Mouse (Mus musculus): Measurements from ENCODE around the gene Gm45716. TPM values are rescaled to one million over a fixed set of nuclear protein-coding genes. Genes with fewer than 3 reads are reported as not detected.

Gene Gm45716
- polyA plus RNA-seq, 1 experiment, result 4.9 TPM

DNA sequence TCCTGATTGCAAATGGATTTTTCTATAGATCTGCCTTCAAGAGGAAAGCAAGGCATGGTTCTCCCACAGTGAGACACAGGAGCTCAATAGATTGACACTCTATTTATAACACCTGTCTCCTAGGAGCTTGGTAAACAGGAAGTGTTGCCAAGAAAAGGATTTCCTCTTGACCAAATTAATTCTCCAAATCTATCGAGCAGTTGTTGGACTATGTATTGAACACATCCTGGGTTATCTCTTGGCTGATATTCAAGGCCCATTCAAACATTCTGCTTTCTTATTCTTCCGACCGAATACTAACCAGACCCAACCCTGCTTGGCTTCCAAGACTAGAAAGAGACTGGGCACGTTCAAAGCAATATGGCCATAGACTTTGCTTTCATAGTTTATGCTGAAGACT, 2.7 kb upstream of the Gm45716 start:
- TF ChIP-seq CTCF (IDR thresholded peaks at IDR 0.05; ENCODE audit: borderline replicate concordance, insufficient read depth, low read depth, low read length), result no peak
- no peak for TF ChIP-seq POLR2A (IDR thresholded peaks at IDR 0.05; ENCODE audit: borderline replicate concordance, insufficient read depth, low read length)
- DNase-seq, result no peak
- 52% methylated on average over 4 of the region's 4 CpGs for WGBS
- Histone ChIP-seq H3K27ac (ENCODE audit: insufficient read depth, low read length) (no peak overlapping the region), H3K4me3 (replicated peaks; ENCODE audit: insufficient read depth, low read depth, low read length) (no peak overlapping the region), H3K4me1 (ENCODE audit: control insufficient read depth, insufficient read depth, low read length) (no peaks in the 10 kb centered on the region), H3K27me3 (ENCODE audit: control insufficient read depth, insufficient read depth, low read length) (no peaks in the 10 kb centered on the region)

DNA sequence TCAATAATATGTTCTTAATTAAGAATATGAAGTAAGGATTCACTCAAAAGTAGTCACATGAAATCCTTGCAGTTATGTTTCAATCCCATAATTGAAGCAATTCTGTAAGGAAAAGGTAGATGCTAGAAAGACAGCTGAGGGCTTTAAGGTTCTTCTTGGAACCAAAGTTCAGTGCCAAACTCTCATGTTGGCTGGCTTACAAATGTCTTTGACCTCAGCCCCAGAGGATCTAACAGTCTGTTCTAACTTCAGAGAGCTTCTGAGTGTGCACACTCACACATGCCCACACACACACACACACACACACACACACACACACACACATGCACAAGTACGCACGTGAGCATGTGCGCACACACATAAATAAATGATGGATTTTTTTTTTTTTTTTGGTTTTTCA, 2.7 kb downstream of the Gm45716 start:
- H3K27ac ChIP-seq (ENCODE audit: insufficient read depth, low read length), result no peak overlapping the region
- no peak for DNase-seq
- no peaks in the 10 kb centered on the region for H3K4me1 ChIP-seq (ENCODE audit: control insufficient read depth, insufficient read depth, low read length)
- H3K27me3 ChIP-seq (ENCODE audit: control insufficient read depth, insufficient read depth, low read length), result no peaks in the 10 kb centered on the region; the same call in 1 of the 2 replicates
- TF ChIP-seq CTCF (IDR thresholded peaks at IDR 0.05; ENCODE audit: borderline replicate concordance, insufficient read depth, low read depth, low read length), result no peak
- TF ChIP-seq POLR2A (IDR thresholded peaks at IDR 0.05; ENCODE audit: borderline replicate concordance, insufficient read depth, low read length), result no peak
- no peak overlapping the region for H3K4me3 ChIP-seq (replicated peaks; ENCODE audit: insufficient read depth, low read depth, low read length)
- WGBS, result 90% methylated on average over 3 of the region's 3 CpGs

DNA sequence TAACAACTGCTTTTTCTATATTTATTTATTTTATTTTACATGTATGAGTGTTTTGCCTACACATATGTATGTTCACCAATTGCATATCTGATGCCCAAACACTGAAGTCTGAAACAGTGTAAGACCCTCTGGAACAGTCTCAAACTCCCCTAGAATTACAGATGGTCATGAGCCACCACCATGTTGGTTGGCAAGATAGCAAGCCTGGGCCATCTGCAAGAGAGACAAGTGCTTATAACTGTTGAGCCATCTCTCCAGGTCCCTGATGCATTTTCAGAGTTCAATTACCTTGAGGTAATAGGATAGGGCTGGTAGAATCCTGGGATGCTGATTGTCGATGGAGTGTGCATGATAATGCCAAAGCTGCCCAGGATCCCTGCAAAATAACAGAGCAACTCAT, 7.5 kb downstream of the Gm45716 start:
- H3K4me1 ChIP-seq (ENCODE audit: control insufficient read depth, insufficient read depth, low read length), result no peaks in the 10 kb centered on the region
- TF ChIP-seq CTCF (IDR thresholded peaks at IDR 0.05; ENCODE audit: borderline replicate concordance, insufficient read depth, low read depth, low read length) (no peak), POLR2A (IDR thresholded peaks at IDR 0.05; ENCODE audit: borderline replicate concordance, insufficient read depth, low read length) (no peak)
- no peaks in the 10 kb centered on the region; the same call in 1 of the 2 replicates for H3K27me3 ChIP-seq (ENCODE audit: control insufficient read depth, insufficient read depth, low read length)
- 10% methylated on average over 1 of the region's 1 CpGs for WGBS
- DNase-seq, result no peak
- no peak overlapping the region for H3K4me3 ChIP-seq (replicated peaks; ENCODE audit: insufficient read depth, low read depth, low read length)
- no peak overlapping the region for H3K27ac ChIP-seq (ENCODE audit: insufficient read depth, low read length)

DNA sequence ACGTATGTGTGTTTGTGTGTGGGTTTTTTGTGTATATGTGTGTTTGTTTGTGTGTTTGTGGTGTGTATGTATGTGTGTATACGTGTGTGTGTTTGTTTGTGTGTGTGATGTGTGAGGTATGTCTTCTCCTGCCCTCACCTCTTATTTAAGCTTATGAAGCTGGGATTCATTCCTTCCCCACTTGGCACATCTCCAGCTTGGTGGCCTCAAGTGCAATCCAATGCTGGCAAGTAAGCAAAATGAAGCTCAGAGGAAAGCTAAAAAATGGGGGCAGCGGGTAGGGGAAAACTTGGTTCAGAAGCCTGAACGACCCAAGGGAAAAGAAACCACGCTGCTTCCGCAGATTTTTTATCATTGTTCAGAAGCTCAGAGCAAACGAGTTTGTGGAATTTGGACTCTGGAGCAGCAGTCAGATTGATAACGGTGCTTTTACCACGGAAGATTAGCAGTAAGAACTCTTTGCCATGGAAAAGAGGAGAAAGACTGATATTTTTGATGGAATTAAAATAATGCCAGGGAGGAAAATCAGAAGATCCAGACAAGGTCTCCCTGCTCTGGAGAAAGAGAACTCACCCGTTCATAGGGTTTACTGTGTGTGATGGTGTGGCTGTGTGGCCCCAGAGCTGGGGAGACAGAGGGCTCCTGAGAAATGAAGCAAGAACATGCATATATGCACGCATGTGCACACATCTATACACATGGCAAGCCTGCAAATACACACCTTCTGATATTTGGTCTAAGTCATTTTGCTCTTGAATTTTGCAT, 8.5 kb downstream of the Gm45716 start:
- no peaks in the 10 kb centered on the region for H3K4me1 ChIP-seq (ENCODE audit: control insufficient read depth, insufficient read depth, low read length)
- no peak for TF ChIP-seq CTCF (IDR thresholded peaks at IDR 0.05; ENCODE audit: borderline replicate concordance, insufficient read depth, low read depth, low read length)
- no peak for TF ChIP-seq POLR2A (IDR thresholded peaks at IDR 0.05; ENCODE audit: borderline replicate concordance, insufficient read depth, low read length)
- H3K27me3 ChIP-seq (ENCODE audit: control insufficient read depth, insufficient read depth, low read length), result no peaks in the 10 kb centered on the region; the same call in 1 of the 2 replicates
- DNase-seq, result no peak
- WGBS, result 37% methylated on average over 11 of the region's 11 CpGs
- H3K4me3 ChIP-seq (replicated peaks; ENCODE audit: insufficient read depth, low read depth, low read length), result no peak overlapping the region
- no peak overlapping the region for H3K27ac ChIP-seq (ENCODE audit: insufficient read depth, low read length)

DNA sequence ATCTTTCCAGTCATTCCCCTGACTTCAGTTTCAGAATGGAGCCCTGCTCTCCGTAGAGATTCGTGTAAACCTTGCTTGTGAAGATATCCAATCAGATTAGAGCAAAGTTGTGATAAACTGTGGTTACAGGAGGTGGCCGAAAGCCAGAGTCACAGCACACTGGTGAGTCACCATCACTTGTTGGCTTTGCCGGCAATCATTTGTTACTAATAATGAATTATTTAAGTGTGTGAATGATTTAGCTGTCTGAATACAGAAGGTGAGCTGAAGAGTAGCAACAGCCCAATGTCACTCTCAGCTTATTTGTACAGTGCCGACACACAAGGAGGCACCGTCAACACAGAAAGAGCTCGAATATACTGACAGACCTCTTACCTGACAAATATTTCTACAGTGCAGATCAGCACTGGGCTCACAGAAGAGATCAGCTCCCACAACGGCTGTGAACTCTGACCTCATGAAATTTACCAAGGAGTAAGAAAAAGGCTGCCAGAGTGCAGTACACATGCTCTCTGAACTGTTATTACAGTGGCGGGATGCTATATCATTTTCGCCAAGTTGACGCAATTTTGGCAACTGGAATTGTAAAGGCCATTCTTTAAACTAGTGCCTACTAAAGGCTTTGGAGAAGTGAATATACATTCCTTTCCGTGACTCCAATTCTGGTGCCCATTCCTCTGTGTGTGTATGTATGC, 9.2 kb downstream of the Gm45716 start:
- TF ChIP-seq POLR2A (IDR thresholded peaks at IDR 0.05; ENCODE audit: borderline replicate concordance, insufficient read depth, low read length) (no peak), CTCF (IDR thresholded peaks at IDR 0.05; ENCODE audit: borderline replicate concordance, insufficient read depth, low read depth, low read length) (no peak)
- H3K27ac ChIP-seq (ENCODE audit: insufficient read depth, low read length), result no peak overlapping the region
- H3K4me1 ChIP-seq (ENCODE audit: control insufficient read depth, insufficient read depth, low read length), result no peaks in the 10 kb centered on the region
- H3K27me3 ChIP-seq (ENCODE audit: control insufficient read depth, insufficient read depth, low read length), result no peaks in the 10 kb centered on the region; the same call in 1 of the 2 replicates
- no peak overlapping the region for H3K4me3 ChIP-seq (replicated peaks; ENCODE audit: insufficient read depth, low read depth, low read length)
- WGBS, result 78% methylated on average over 12 of the region's 12 CpGs
- DNase-seq, result no peak

DNA sequence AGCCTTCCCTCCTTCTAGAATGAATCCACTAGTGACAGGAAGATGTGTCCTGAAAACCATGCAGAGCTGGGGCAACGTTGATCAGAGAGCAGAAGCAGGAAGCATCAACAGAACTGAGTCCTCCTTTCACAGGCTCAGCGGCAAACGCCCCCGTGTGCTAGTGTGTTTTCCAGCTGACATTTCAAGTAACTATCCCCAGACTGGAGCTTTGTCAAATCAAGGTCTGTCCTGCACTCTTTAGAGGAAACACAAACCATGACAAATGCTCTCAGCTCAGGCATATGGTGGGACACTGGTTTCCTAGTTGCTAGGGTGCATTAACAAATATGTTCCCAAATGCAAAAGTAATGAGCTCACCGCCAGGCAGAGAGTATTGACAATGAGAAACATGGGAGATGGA, 10.6 kb downstream of the Gm45716 start:
- WGBS, result 27% methylated on average over 5 of the region's 5 CpGs
- Histone ChIP-seq H3K27me3 (ENCODE audit: control insufficient read depth, insufficient read depth, low read length) (no peaks in the 10 kb centered on the region), H3K27ac (ENCODE audit: insufficient read depth, low read length) (no peak overlapping the region), H3K4me1 (ENCODE audit: control insufficient read depth, insufficient read depth, low read length) (no peaks in the 10 kb centered on the region), H3K4me3 (replicated peaks; ENCODE audit: insufficient read depth, low read depth, low read length) (no peak overlapping the region)
- TF ChIP-seq CTCF (IDR thresholded peaks at IDR 0.05; ENCODE audit: borderline replicate concordance, insufficient read depth, low read depth, low read length) (no peak), POLR2A (IDR thresholded peaks at IDR 0.05; ENCODE audit: borderline replicate concordance, insufficient read depth, low read length) (no peak)
- DNase-seq, result no peak

DNA sequence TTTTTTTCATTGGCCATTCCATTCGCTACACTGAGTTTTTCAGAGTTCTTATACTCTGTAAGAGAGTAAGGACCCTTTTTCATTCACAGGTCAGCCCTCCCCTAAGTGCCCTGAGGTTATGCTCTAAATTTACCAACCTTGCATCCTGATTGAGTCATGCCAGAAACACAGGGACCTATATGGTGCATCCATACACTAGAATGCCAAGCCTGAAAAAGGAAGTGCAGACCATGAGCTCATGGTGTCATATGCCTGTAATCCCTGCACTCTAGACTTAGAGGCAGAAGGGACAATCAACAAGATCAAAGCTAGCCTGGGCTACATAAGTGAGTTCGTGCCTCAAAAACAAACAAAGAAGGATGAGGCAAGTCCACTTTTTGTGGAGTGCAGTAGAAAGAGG, 13.3 kb downstream of the Gm45716 start:
- no peak overlapping the region for H3K4me3 ChIP-seq (replicated peaks; ENCODE audit: insufficient read depth, low read depth, low read length)
- H3K27ac ChIP-seq (ENCODE audit: insufficient read depth, low read length), result no peak overlapping the region
- 97% methylated on average over 2 of the region's 2 CpGs for WGBS
- TF ChIP-seq POLR2A (IDR thresholded peaks at IDR 0.05; ENCODE audit: borderline replicate concordance, insufficient read depth, low read length) (no peak), CTCF (IDR thresholded peaks at IDR 0.05; ENCODE audit: borderline replicate concordance, insufficient read depth, low read depth, low read length) (no peak)
- H3K27me3 ChIP-seq (ENCODE audit: control insufficient read depth, insufficient read depth, low read length), result no peaks in the 10 kb centered on the region
- H3K4me1 ChIP-seq (ENCODE audit: control insufficient read depth, insufficient read depth, low read length), result no peaks in the 10 kb centered on the region
- DNase-seq, result no peak

DNA sequence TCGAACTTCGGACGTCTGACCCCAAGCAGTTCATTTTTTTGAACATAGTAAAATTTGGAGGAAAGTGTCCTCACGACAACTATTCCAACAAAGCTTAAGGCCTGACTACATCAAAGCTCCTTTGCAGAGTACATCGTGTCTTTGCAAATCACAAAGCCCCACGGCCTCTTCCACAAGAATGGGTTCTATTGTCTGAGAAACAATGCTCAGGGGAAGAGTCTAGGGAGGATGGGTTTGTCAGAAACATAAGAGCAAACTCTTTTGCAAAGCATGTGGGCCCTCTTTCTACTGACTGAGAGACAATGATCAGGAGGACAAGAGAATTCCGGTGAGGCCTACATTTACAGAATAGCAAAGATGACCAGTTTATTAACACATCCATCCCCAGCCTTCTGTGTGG, 26.8 kb downstream of the Gm45716 start:
- TF ChIP-seq CTCF (IDR thresholded peaks at IDR 0.05; ENCODE audit: borderline replicate concordance, insufficient read depth, low read depth, low read length) (no peak), POLR2A (IDR thresholded peaks at IDR 0.05; ENCODE audit: borderline replicate concordance, insufficient read depth, low read length) (no peak)
- 68% methylated on average over 7 of the region's 7 CpGs for WGBS
- H3K27me3 ChIP-seq (ENCODE audit: control insufficient read depth, insufficient read depth, low read length), result no peaks in the 10 kb centered on the region
- H3K4me1 ChIP-seq (ENCODE audit: control insufficient read depth, insufficient read depth, low read length), result no peaks in the 10 kb centered on the region
- no peak overlapping the region for H3K4me3 ChIP-seq (replicated peaks; ENCODE audit: insufficient read depth, low read depth, low read length)
- no peak overlapping the region for H3K27ac ChIP-seq (ENCODE audit: insufficient read depth, low read length)
- no peak for DNase-seq
